Mouse (Mus musculus): ENCODE measurements around the gene Nell1.

GRCm38 (mm10) chr7:50725166-50725565 is 750.5 kb downstream of the Nell1 start:
- TF ChIP-seq CTCF (IDR thresholded peaks at IDR 0.05; ENCODE audit: low read depth, low read length), result no peak
- TF ChIP-seq POLR2A (IDR thresholded peaks at IDR 0.05; ENCODE audit: extremely low read depth, insufficient read depth, low read length), result no peak

Data from liver, adult 2 months (tissue).